Mouse (Mus musculus): Measurements from ENCODE around the gene Cd4. TPM values are rescaled to one million over a fixed set of nuclear protein-coding genes. Genes with fewer than 3 reads are reported as not detected.

Gene Cd4
- total and polyA plus RNA-seq, 2 experiments from 2014 or later, result 0.05 to 0.13 TPM

DNA sequence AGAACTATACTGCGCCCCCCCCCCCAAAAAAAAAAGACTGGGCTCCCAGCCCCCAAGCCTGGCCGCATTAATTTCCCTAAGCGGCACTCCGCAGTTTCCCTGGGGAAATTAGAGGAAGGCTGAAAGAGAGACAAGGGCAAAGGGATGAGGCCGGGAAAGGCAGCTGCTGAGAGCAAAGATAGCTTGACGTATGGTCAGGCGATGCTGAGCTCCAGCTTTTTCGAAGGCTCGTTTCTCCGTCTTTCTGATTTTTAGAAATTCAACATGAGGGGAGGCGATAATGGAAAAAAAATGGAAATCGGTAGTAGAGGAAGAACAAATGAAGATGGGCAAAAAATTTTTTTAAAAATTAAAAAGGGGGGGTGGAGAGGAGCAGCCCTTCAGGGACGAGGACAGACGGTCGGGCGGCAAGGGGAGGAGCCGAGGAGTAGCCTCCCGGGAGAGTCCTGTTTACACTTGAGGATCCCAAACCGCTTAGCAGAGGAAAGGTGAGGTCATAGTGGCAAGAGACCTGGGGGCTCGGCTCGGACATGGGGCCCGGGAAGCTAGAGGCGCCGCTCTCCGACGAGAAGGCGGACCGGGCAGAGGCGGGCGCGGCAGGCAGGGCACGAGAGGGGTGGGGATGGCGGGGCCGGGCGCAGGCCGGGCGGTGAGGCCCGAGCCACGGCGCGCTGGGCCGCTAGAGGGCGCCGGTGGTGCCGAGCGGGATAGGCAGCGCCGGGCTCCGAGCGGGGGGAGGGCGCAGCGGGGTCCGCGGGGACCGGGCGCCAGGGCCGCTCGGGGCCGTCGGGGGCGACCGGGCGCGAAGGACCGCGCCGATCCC is 28.9 kb upstream of the Cd4 start:
- H3K4me1 ChIP-seq (ENCODE audit: insufficient read depth, low read length), result peaks cover 32% of the 10 kb centered on the region

DNA sequence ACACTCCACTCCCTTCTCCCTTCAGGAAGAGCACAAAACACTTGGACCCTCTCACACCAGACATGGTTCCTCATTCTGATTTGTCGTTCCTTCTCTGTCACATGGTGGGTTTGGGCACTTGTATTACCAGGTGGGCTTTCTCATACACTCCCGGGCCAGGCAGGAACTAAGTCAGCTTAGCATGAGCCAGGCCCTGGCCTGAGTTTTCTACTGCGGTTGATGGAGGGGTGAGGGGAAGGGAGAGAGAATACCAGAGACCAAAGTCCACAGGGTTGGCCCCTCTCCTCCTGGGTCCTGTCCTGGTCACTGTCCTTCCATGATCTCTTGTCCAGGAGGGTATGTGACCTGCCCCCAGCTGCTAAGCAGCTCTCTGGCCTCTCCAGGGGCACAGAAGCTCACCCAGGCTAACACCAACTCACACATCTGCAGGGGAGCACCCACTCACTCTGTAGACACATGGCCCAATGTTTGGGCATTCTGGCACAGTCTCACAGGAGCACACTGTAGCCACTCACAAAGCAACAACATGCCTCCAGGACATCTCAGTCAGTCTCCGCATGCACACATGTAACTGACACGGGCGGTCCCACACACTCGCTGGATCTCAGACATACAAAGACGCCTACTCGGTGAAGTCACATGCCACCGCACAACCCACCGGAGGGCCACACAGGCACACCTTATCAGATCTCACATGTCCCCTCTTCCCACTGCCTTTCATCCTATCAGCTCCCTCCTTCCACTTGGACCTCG is 28.1 kb upstream of the Cd4 start:
- Histone ChIP-seq H3K36me3 (ENCODE audit: insufficient read depth, low read length) (peaks cover 13% of the 10 kb centered on the region), H3K4me2 (ENCODE audit: low read depth, low read length) (peak overlapping the region; percentile 98), H3K27me3 (ENCODE audit: insufficient read depth, low read length) (no peaks in the 10 kb centered on the region), H3K4me1 (ENCODE audit: insufficient read depth, low read length) (peaks cover 32% of the 10 kb centered on the region), H3K9me3 (ENCODE audit: low read length) (no peaks in the 10 kb centered on the region), H3K27ac (peak overlapping the region; percentile 100), H3K4me3 (ENCODE audit: low read length) (peak overlapping the region; percentile 89), H3K9ac (replicated peaks; ENCODE audit: low read length) (peak overlapping the region; percentile 100)
- DNase-seq (ENCODE audit: low spot score), result peak; percentile 63
- ATAC-seq, result 0 out of 2 replicates have a peak, but pooled peaks have one; percentile 2
- WGBS, result 1% methylated on average over 12 of the region's 12 CpGs
- no peak for TF ChIP-seq CTCF (IDR thresholded peaks at IDR 0.05; ENCODE audit: low read depth)

More for the DNA sequence above, 28.9 kb upstream of the Cd4 start:
- Histone ChIP-seq H3K9ac (replicated peaks; ENCODE audit: low read length) (peak overlapping the region; percentile 100), H3K27ac (peak overlapping the region; percentile 100), H3K4me3 (ENCODE audit: low read length) (peak overlapping the region; percentile 89), H3K36me3 (ENCODE audit: insufficient read depth, low read length) (peaks cover 13% of the 10 kb centered on the region), H3K4me2 (ENCODE audit: low read depth, low read length) (peak overlapping the region; percentile 98), H3K27me3 (ENCODE audit: insufficient read depth, low read length) (no peaks in the 10 kb centered on the region), H3K9me3 (ENCODE audit: low read length) (no peaks in the 10 kb centered on the region)
- peak; percentile 94 for DNase-seq (ENCODE audit: low spot score)
- under 1% methylated on average over 46 of the region's 67 CpGs for WGBS
- no peak; the same call in 1 of the 2 replicates for TF ChIP-seq CTCF (IDR thresholded peaks at IDR 0.05; ENCODE audit: low read depth)
- peak; percentile 56 for ATAC-seq

DNA sequence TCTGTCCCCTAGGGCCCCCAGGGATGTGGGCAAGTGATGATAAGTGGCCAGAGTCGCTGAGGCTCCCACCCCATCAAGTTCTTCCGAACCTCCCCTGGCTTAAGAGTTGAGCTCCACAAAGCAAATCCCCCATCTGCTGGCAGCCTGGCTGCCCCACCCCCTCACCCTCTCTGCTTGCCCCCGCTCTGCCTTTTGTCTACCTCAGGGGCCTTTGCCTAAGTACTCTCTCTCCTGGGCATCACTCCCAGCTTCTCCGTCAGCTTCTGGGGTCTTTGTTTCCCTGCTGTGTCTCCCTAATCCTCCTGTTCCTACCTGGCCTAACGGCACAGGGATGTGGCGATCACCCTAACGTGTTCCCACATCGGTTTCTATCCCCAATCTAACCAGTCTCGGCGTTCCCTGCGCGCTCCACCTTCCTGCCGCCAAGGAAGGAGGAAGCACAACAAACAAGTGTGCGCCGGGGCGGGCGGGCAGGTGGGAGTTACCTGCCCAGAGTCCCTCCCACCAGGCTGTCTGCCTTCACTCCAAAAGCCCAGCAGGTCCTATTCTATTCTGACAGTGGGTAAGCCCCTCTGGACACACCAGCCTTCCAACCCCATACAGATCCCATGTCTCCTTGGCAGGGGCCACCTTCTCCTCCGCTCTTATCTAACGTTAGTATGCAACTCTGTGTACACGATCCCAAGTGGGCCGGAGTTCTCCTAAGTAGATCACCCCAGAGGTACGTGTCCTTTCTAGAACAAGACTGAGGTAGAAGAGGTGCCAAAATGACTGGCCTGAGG is 27.3 kb upstream of the Cd4 start:
- H3K9me3 ChIP-seq (ENCODE audit: low read length), result no peaks in the 10 kb centered on the region
- no peak for TF ChIP-seq CTCF (IDR thresholded peaks at IDR 0.05; ENCODE audit: low read depth)
- peak overlapping the region; percentile 98 for H3K4me2 ChIP-seq (ENCODE audit: low read depth, low read length)
- WGBS, result 8% methylated on average over 22 of the region's 22 CpGs
- H3K27ac ChIP-seq, result peak overlapping the region; percentile 100
- peak overlapping the region; percentile 100 for H3K9ac ChIP-seq (replicated peaks; ENCODE audit: low read length)
- H3K36me3 ChIP-seq (ENCODE audit: insufficient read depth, low read length), result peaks cover 13% of the 10 kb centered on the region
- H3K4me1 ChIP-seq (ENCODE audit: insufficient read depth, low read length), result peaks cover 27% of the 10 kb centered on the region
- DNase-seq (ENCODE audit: low spot score) (peak; percentile 55), ATAC-seq (no peak)
- H3K27me3 ChIP-seq (ENCODE audit: insufficient read depth, low read length), result no peaks in the 10 kb centered on the region
- peak overlapping the region; percentile 89 for H3K4me3 ChIP-seq (ENCODE audit: low read length)

DNA sequence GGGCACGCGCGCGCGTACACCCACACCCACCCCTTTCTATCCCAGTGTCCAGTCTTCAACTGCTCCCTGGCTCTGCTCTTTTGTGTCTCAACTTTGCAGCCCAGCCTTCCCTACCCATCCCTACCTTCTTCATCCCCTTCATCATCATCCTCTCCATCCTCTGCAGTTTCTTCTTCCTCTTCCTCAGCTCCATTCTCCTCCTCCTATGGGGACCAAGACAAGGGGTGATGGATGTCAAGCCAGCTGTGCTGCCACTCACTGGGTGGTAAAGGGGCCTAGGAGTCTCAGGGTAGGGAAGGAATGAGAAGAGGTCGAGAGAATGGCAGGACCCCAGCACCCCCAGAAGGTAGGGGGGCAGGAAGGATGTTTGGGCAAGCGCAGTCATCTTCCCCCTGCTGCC is 26.5 kb upstream of the Cd4 start:
- H3K4me1 ChIP-seq (ENCODE audit: insufficient read depth, low read length), result peaks cover 29% of the 10 kb centered on the region
- 79% methylated on average over 7 of the region's 7 CpGs for WGBS
- no peak for ATAC-seq
- H3K27ac ChIP-seq, result 0 out of 2 replicates have a peak overlapping the region, but pooled peaks have one; percentile 2
- H3K9me3 ChIP-seq (ENCODE audit: low read length), result no peaks in the 10 kb centered on the region
- no peaks in the 10 kb centered on the region for H3K27me3 ChIP-seq (ENCODE audit: insufficient read depth, low read length)
- TF ChIP-seq CTCF (IDR thresholded peaks at IDR 0.05; ENCODE audit: low read depth), result no peak
- H3K36me3 ChIP-seq (ENCODE audit: insufficient read depth, low read length), result peaks cover 13% of the 10 kb centered on the region
- peak overlapping the region; percentile 89; the same call in 1 of the 2 replicates for H3K4me3 ChIP-seq (ENCODE audit: low read length)
- DNase-seq (ENCODE audit: low spot score), result no peak
- no peak overlapping the region for H3K9ac ChIP-seq (replicated peaks; ENCODE audit: low read length)
- H3K4me2 ChIP-seq (ENCODE audit: low read depth, low read length), result peak overlapping the region; percentile 98

DNA sequence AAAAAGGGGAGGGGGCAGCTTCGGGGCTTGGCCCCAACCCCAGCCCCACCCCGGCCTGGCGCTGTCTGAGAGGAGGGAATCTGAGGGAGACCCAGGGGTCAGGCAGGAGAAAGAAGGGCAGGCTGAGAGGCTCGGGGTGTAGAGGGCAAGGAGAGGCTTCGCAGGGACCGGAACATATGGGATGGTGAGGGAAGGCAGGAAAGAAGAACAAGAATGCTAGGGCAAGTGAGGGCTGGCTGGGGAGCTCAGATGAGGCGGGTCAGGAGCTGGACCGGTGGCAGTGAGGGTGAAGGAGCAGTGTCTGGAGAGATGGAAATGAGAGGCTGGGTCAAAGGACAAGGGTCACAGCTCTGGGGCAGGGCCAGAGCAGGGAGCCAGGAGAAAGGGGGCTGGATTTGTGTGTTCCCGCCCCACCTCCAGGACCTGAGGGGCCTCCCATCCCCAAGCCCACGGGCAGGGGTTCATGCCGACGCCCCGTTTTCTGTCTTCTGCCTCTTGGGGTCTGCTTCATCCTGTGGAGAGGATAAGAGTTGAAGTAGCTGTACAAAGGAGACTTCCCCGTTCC is 25.8 kb upstream of the Cd4 start:
- Histone ChIP-seq H3K9ac (replicated peaks; ENCODE audit: low read length) (no peak overlapping the region), H3K4me2 (ENCODE audit: low read depth, low read length) (no peak overlapping the region), H3K4me3 (ENCODE audit: low read length) (no peak overlapping the region), H3K27me3 (ENCODE audit: insufficient read depth, low read length) (no peaks in the 10 kb centered on the region), H3K27ac (0 out of 2 replicates have a peak overlapping the region, but pooled peaks have one; percentile 15), H3K9me3 (ENCODE audit: low read length) (no peaks in the 10 kb centered on the region), H3K4me1 (ENCODE audit: insufficient read depth, low read length) (peaks cover 25% of the 10 kb centered on the region), H3K36me3 (ENCODE audit: insufficient read depth, low read length) (peaks cover 13% of the 10 kb centered on the region)
- ATAC-seq (no peak), DNase-seq (ENCODE audit: low spot score) (no peak)
- WGBS, result 50% methylated on average over 13 of the region's 14 CpGs
- TF ChIP-seq CTCF (IDR thresholded peaks at IDR 0.05; ENCODE audit: low read depth), result no peak

DNA sequence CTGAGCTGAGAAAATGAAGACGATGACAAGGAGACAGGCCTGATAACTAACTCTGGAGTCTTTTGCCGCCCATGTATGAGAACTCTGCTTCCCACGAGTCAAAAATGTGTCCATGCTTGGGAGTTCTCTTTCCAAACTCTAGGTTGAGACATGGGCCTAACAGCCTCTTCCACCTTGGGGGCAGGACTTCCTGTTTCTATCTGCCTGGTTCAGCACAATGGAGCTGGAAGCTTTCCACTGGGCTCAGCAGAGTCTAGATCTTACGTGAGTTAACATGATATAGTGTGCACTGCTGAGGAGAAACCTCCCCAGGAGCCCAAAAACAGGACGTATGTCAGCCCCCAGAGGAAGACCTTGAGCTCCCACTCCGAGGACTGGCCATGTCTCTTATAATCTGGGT is 25.2 kb upstream of the Cd4 start:
- H3K4me3 ChIP-seq (ENCODE audit: low read length), result no peak overlapping the region
- DNase-seq (ENCODE audit: low spot score) (no peak), ATAC-seq (no peak)
- H3K27ac ChIP-seq, result 0 out of 2 replicates have a peak overlapping the region, but pooled peaks have one; percentile 15
- H3K9me3 ChIP-seq (ENCODE audit: low read length), result no peaks in the 10 kb centered on the region
- H3K36me3 ChIP-seq (ENCODE audit: insufficient read depth, low read length), result peaks cover 13% of the 10 kb centered on the region
- no peak overlapping the region for H3K4me2 ChIP-seq (ENCODE audit: low read depth, low read length)
- no peaks in the 10 kb centered on the region for H3K27me3 ChIP-seq (ENCODE audit: insufficient read depth, low read length)
- TF ChIP-seq CTCF (IDR thresholded peaks at IDR 0.05; ENCODE audit: low read depth), result no peak
- 49% methylated on average over 6 of the region's 6 CpGs for WGBS
- no peak overlapping the region for H3K9ac ChIP-seq (replicated peaks; ENCODE audit: low read length)
- peaks cover 20% of the 10 kb centered on the region for H3K4me1 ChIP-seq (ENCODE audit: insufficient read depth, low read length)
